Mouse (Mus musculus): Measurements from ENCODE around the gene Fkbp9. TPM values are rescaled to one million over a fixed set of nuclear protein-coding genes. Genes with fewer than 3 reads are reported as not detected.

Gene Fkbp9
- total RNA-seq, 1 experiment from 2014 or later: 28.7 TPM

- ATAC-seq (replicated peaks in 1 of 2; ENCODE audit: insufficient read depth in 1 of 2, low FRiP score in 2 of 2, low TSS enrichment in 1 of 2, low read depth in 1 of 2, poor library complexity in 2 of 2, severe bottlenecking in 2 of 2): no peak
Measured at GRCm38 (mm10) chr6:56888561-56888960, 56.7 kb downstream of the Fkbp9 start.

GRCm38 (mm10) chr6:56890762-56891161 is 58.9 kb downstream of the Fkbp9 start:
- peak in 1 of 2 experiments; percentile 32; a peak in 1 of 4 replicates for ATAC-seq (replicated peaks in 1 of 2; ENCODE audit: insufficient read depth in 1 of 2, low FRiP score in 2 of 2, low TSS enrichment in 1 of 2, low read depth in 1 of 2, poor library complexity in 2 of 2, severe bottlenecking in 2 of 2)

GRCm38 (mm10) chr6:56899601-56900000 is 67.7 kb downstream of the Fkbp9 start:
- ATAC-seq (replicated peaks in 1 of 2; ENCODE audit: insufficient read depth in 1 of 2, low FRiP score in 2 of 2, low TSS enrichment in 1 of 2, low read depth in 1 of 2, poor library complexity in 2 of 2, severe bottlenecking in 2 of 2): no peak

GRCm38 (mm10) chr6:56901336-56901735 is 69.5 kb downstream of the Fkbp9 start:
- ATAC-seq (replicated peaks in 1 of 2; ENCODE audit: insufficient read depth in 1 of 2, low FRiP score in 2 of 2, low TSS enrichment in 1 of 2, low read depth in 1 of 2, poor library complexity in 2 of 2, severe bottlenecking in 2 of 2): no peak

- ATAC-seq (replicated peaks in 1 of 2; ENCODE audit: insufficient read depth in 1 of 2, low FRiP score in 2 of 2, low TSS enrichment in 1 of 2, low read depth in 1 of 2, poor library complexity in 2 of 2, severe bottlenecking in 2 of 2): peak; percentile 79 to 80
Measured at GRCm38 (mm10) chr6:56901824-56902386, 70.0 kb downstream of the Fkbp9 start.

- ATAC-seq (replicated peaks in 1 of 2; ENCODE audit: insufficient read depth in 1 of 2, low FRiP score in 2 of 2, low TSS enrichment in 1 of 2, low read depth in 1 of 2, poor library complexity in 2 of 2, severe bottlenecking in 2 of 2): peak in 1 of 2 experiments; percentile 11; a peak in 1 of 4 replicates
Measured at GRCm38 (mm10) chr6:56902606-56903520, 71.0 kb downstream of the Fkbp9 start.

GRCm38 (mm10) chr6:56903831-56904230 is 72.0 kb downstream of the Fkbp9 start:
- no peak for ATAC-seq (replicated peaks in 1 of 2; ENCODE audit: insufficient read depth in 1 of 2, low FRiP score in 2 of 2, low TSS enrichment in 1 of 2, low read depth in 1 of 2, poor library complexity in 2 of 2, severe bottlenecking in 2 of 2)

- ATAC-seq (replicated peaks in 1 of 2; ENCODE audit: insufficient read depth in 1 of 2, low FRiP score in 2 of 2, low TSS enrichment in 1 of 2, low read depth in 1 of 2, poor library complexity in 2 of 2, severe bottlenecking in 2 of 2): no peak
Measured at GRCm38 (mm10) chr6:56904330-56904729, 72.5 kb downstream of the Fkbp9 start.

- no peak for ATAC-seq (replicated peaks in 1 of 2; ENCODE audit: insufficient read depth in 1 of 2, low FRiP score in 2 of 2, low TSS enrichment in 1 of 2, low read depth in 1 of 2, poor library complexity in 2 of 2, severe bottlenecking in 2 of 2)
Measured at GRCm38 (mm10) chr6:56904982-56905381, 73.1 kb downstream of the Fkbp9 start.

- no peak for ATAC-seq (replicated peaks in 1 of 2; ENCODE audit: insufficient read depth in 1 of 2, low FRiP score in 2 of 2, low TSS enrichment in 1 of 2, low read depth in 1 of 2, poor library complexity in 2 of 2, severe bottlenecking in 2 of 2)
Measured at GRCm38 (mm10) chr6:56905486-56905885, 73.6 kb downstream of the Fkbp9 start.

- ATAC-seq (replicated peaks in 1 of 2; ENCODE audit: insufficient read depth in 1 of 2, low FRiP score in 2 of 2, low TSS enrichment in 1 of 2, low read depth in 1 of 2, poor library complexity in 2 of 2, severe bottlenecking in 2 of 2): no peak
Measured at GRCm38 (mm10) chr6:56906121-56906846, 74.4 kb downstream of the Fkbp9 start.

- no peak for ATAC-seq (replicated peaks in 1 of 2; ENCODE audit: insufficient read depth in 1 of 2, low FRiP score in 2 of 2, low TSS enrichment in 1 of 2, low read depth in 1 of 2, poor library complexity in 2 of 2, severe bottlenecking in 2 of 2)
Measured at GRCm38 (mm10) chr6:56907973-56908372, 76.1 kb downstream of the Fkbp9 start.

GRCm38 (mm10) chr6:56908397-56908796 is 76.5 kb downstream of the Fkbp9 start:
- no peak; a peak in 1 of 4 replicates for ATAC-seq (replicated peaks in 1 of 2; ENCODE audit: insufficient read depth in 1 of 2, low FRiP score in 2 of 2, low TSS enrichment in 1 of 2, low read depth in 1 of 2, poor library complexity in 2 of 2, severe bottlenecking in 2 of 2)

- peak; percentile 65 to 76 for ATAC-seq (replicated peaks in 1 of 2; ENCODE audit: insufficient read depth in 1 of 2, low FRiP score in 2 of 2, low TSS enrichment in 1 of 2, low read depth in 1 of 2, poor library complexity in 2 of 2, severe bottlenecking in 2 of 2)
Measured at GRCm38 (mm10) chr6:56908912-56909311, 77.1 kb downstream of the Fkbp9 start.

- no peak for ATAC-seq (replicated peaks in 1 of 2; ENCODE audit: insufficient read depth in 1 of 2, low FRiP score in 2 of 2, low TSS enrichment in 1 of 2, low read depth in 1 of 2, poor library complexity in 2 of 2, severe bottlenecking in 2 of 2)
Measured at GRCm38 (mm10) chr6:56910910-56911309, 79.1 kb downstream of the Fkbp9 start.

GRCm38 (mm10) chr6:56913092-56913858 is 81.4 kb downstream of the Fkbp9 start:
- peak; percentile 46 to 49 for ATAC-seq (replicated peaks in 1 of 2; ENCODE audit: insufficient read depth in 1 of 2, low FRiP score in 2 of 2, low TSS enrichment in 1 of 2, low read depth in 1 of 2, poor library complexity in 2 of 2, severe bottlenecking in 2 of 2)

- ATAC-seq (replicated peaks in 1 of 2; ENCODE audit: insufficient read depth in 1 of 2, low FRiP score in 2 of 2, low TSS enrichment in 1 of 2, low read depth in 1 of 2, poor library complexity in 2 of 2, severe bottlenecking in 2 of 2): no peak
Measured at GRCm38 (mm10) chr6:56916279-56916678, 84.4 kb downstream of the Fkbp9 start.

Data from hematopoietic stem cell, adult 5-6 weeks (primary cell).